Mouse (Mus musculus) lung, postnatal 0 days (tissue): ENCODE measurements around the gene Plagl1. TPM values are rescaled to one million over a fixed set of nuclear protein-coding genes. Genes with fewer than 3 reads are reported as not detected.

Experiments
- ATAC-seq: fragments of 200-750 bp; cut with Nextera tagmentation; 2 replicates; pipeline ENCODE4 v1.8.0; 2017; ENCODE audit warnings: moderate library complexity
- DNase-seq: peaks from one replicate; pipeline ENCODE4 v3.0.0-alpha.2; 2016; ENCODE audit warnings: low spot score
- H3K27ac ChIP-seq: fragments of 300-500 bp; sonication (generic); 2 replicates; pipeline ENCODE4 v1.5.1; 2014; ENCODE audit warnings: antibody characterized with exemption, mild to moderate bottlenecking, low read length, mixed read lengths
- H3K27me3 ChIP-seq: fragments of 300-500 bp; sonication (generic); replicated peaks from 2 replicates; pipeline ENCODE4 v1.6.1; 2014; ENCODE audit warnings: low read length, mixed read lengths; ENCODE audit not compliant: insufficient read depth
- H3K36me3 ChIP-seq: fragments of 300-500 bp; sonication (generic); 2 replicates; pipeline ENCODE4 v1.6.1; 2014; ENCODE audit warnings: low read length, mixed read lengths; ENCODE audit not compliant: insufficient read depth
- H3K4me1 ChIP-seq: fragments of 300-500 bp; sonication (generic); 2 replicates; pipeline ENCODE4 v1.6.1; 2014; ENCODE audit warnings: antibody characterized with exemption, low read depth, low read length, mixed read lengths; ENCODE audit not compliant: insufficient read depth
- H3K4me2 ChIP-seq: fragments of 300-500 bp; sonication (generic); replicated peaks from 2 replicates; pipeline ENCODE4 v1.6.1; 2014; ENCODE audit warnings: low read depth, mild to moderate bottlenecking, low read length, moderate library complexity, mixed read lengths
- H3K4me3 ChIP-seq: fragments of 300-500 bp; sonication (generic); 2 replicates; pipeline ENCODE4 v1.5.1; 2014; ENCODE audit warnings: low read depth, low read length
- H3K9ac ChIP-seq: fragments of 300-500 bp; sonication (generic); replicated peaks from 2 replicates; pipeline ENCODE4 v1.6.1; 2014; ENCODE audit warnings: low read depth, mild to moderate bottlenecking
- H3K9me3 ChIP-seq: fragments of 300-500 bp; sonication (generic); 2 replicates; pipeline ENCODE4 v1.6.1; 2016; ENCODE audit warnings: low read length, mixed read lengths
- CTCF ChIP-seq: IDR thresholded peaks from 2 replicates; pipeline ENCODE4 v1.5.1; 2016; ENCODE audit warnings: antibody characterized with exemption, mild to moderate bottlenecking
- EP300 ChIP-seq: IDR thresholded peaks from 2 replicates; pipeline ENCODE4 v1.6.1; 2016; ENCODE audit warnings: antibody characterized with exemption, mild to moderate bottlenecking, control low read depth
- WGBS: fragments of 180-500 bp; shearing (Covaris S2); extraction: QIAGEN DNeasy Blood & Tissue Kit; methylation state at CpG from one replicate; pipeline ENCODE4 v1.1.7; 2014; 5-methylcytosine and 5-hydroxymethylcytosine counted together
- polyA plus RNA-seq: library from polyadenylated mRNA; unstranded; fragments of >200 nt; fragmentation: Nextera tagmentation; extraction: Ambion mirVana; gene quantifications from 2 replicates; pipeline ENCODE4 v1.2.1, GENCODE M21; 2015

Gene Plagl1
- polyA plus RNA-seq, 1 experiment from 2014 or later: 43.4 TPM

DNA sequence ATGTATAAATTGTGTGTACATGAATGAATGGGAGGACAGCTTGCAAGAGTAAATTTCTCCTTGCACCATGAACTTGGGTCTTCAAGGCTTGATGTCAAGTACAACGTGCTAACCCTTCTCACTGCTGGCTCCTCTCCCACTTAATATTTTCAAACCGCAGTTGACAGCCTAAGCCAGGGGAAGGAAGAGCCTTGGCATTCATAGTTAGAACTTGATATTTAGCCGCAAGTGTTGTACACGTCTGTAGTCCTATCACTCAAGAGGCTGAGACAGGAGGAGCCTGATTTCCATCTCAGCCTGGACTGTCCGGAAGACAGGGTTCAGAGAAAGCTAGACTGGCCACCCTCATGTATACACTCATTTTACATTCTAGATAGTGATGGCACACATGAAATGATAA is 32.6 kb upstream of the Plagl1 start:
- DNase-seq (no peak), ATAC-seq (no peak)
- Histone ChIP-seq H3K9me3 (no peaks in the 10 kb centered on the region), H3K4me1 (no peaks in the 10 kb centered on the region), H3K36me3 (no peaks in the 10 kb centered on the region), H3K4me2 (no peak overlapping the region), H3K27ac (no peak overlapping the region), H3K4me3 (no peak overlapping the region), H3K9ac (no peak overlapping the region), H3K27me3 (no peaks in the 10 kb centered on the region)
- TF ChIP-seq CTCF (no peak), EP300 (no peak)
- WGBS: 84% methylated on average over 5 of the region's 5 CpGs

DNA sequence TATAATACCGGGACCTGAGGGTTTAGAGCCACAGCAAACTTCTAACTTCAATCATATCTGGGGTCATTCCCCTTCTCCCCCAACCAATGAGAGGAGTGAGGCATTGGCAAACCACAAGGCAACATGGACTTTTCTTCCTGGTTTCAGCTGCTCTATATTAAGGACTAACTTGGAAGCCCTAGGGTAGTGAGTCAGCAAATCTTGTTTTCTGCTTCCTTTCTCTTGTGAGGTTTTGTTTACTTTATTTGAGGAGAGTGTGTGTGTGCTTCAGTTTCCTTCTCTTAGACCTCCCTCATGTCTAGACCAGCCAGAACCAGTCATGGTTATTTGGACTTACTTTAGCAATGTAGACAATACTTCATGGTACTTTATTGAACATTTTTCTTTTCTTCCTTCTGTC is 32.1 kb upstream of the Plagl1 start:
- ATAC-seq (peak; percentile 40; the same call in 1 of the 2 replicates), DNase-seq (peak; percentile 20)
- WGBS: 83% methylated on average over 1 of the region's 1 CpGs
- Histone ChIP-seq H3K4me3 (no peak overlapping the region), H3K9ac (no peak overlapping the region), H3K27me3 (no peaks in the 10 kb centered on the region), H3K4me2 (no peak overlapping the region), H3K4me1 (no peaks in the 10 kb centered on the region), H3K27ac (no peak overlapping the region), H3K9me3 (no peaks in the 10 kb centered on the region), H3K36me3 (no peaks in the 10 kb centered on the region)
- no peak for TF ChIP-seq CTCF
- TF ChIP-seq EP300: no peak

DNA sequence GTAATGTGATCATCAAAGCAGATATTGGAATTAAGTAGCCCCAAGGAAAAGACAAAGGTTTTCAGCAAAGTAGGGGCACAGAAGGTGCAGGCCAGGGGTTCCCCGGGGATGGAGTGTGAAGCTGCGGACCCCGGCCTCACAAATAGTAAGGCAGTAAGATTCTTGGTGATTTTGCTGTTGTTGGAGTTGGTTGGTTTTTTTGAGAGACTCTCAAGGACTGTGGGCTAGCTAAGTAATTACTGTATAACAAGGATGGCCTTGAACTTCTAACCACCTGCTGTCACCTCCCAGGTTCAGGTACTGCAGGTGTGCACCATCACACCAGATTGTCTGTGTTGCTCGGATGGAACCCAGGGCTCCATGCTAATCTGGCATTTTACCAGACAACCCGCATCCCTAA is 30.9 kb upstream of the Plagl1 start:
- H3K9me3 ChIP-seq: no peaks in the 10 kb centered on the region

GRCm38 (mm10) chr10:13035270-13035669 is 25.0 kb upstream of the Plagl1 start:
- H3K27ac ChIP-seq: no peak overlapping the region
- no peak overlapping the region for H3K4me2 ChIP-seq
- DNase-seq: no peak
- TF ChIP-seq EP300: no peak
- no peak for TF ChIP-seq CTCF
- WGBS: 81% methylated on average over 3 of the region's 3 CpGs
- no peaks in the 10 kb centered on the region for H3K27me3 ChIP-seq
- H3K4me3 ChIP-seq: no peak overlapping the region
- H3K4me1 ChIP-seq: no peaks in the 10 kb centered on the region
- ATAC-seq: no peak
- no peak overlapping the region for H3K9ac ChIP-seq
- no peaks in the 10 kb centered on the region for H3K36me3 ChIP-seq
- H3K9me3 ChIP-seq: no peaks in the 10 kb centered on the region

More for the DNA sequence above, 30.9 kb upstream of the Plagl1 start:
- Histone ChIP-seq H3K4me2 (no peak overlapping the region), H3K4me3 (no peak overlapping the region), H3K9ac (no peak overlapping the region), H3K27ac (no peak overlapping the region), H3K4me1 (no peaks in the 10 kb centered on the region), H3K27me3 (no peaks in the 10 kb centered on the region), H3K36me3 (no peaks in the 10 kb centered on the region)
- DNase-seq: no peak
- WGBS: 92% methylated on average over 5 of the region's 5 CpGs
- no peak for ATAC-seq
- TF ChIP-seq CTCF (no peak), EP300 (no peak)

- TF ChIP-seq EP300: no peak
- TF ChIP-seq CTCF: no peak
- no peak overlapping the region for H3K27ac ChIP-seq
- DNase-seq (no peak), ATAC-seq (no peak)
- no peaks in the 10 kb centered on the region for H3K4me1 ChIP-seq
- H3K36me3 ChIP-seq: no peaks in the 10 kb centered on the region
- H3K27me3 ChIP-seq: no peaks in the 10 kb centered on the region
- WGBS: 79% methylated on average over 5 of the region's 5 CpGs
- no peak overlapping the region for H3K4me2 ChIP-seq
- no peaks in the 10 kb centered on the region for H3K9me3 ChIP-seq
- H3K9ac ChIP-seq: no peak overlapping the region
- H3K4me3 ChIP-seq: no peak overlapping the region
These were observed 20.6 kb upstream of the Plagl1 start for GRCm38 (mm10) chr10:13039637-13040174.

GRCm38 (mm10) chr10:13044659-13045058 is 15.6 kb upstream of the Plagl1 start:
- Histone ChIP-seq H3K27ac (no peak overlapping the region), H3K9me3 (no peaks in the 10 kb centered on the region), H3K9ac (no peak overlapping the region), H3K4me3 (no peak overlapping the region), H3K4me2 (no peak overlapping the region), H3K4me1 (no peaks in the 10 kb centered on the region), H3K36me3 (no peaks in the 10 kb centered on the region), H3K27me3 (no peaks in the 10 kb centered on the region)
- DNase-seq (no peak), ATAC-seq (no peak)
- TF ChIP-seq CTCF: no peak
- TF ChIP-seq EP300: no peak
- 79% methylated on average over 11 of the region's 11 CpGs for WGBS

GRCm38 (mm10) chr10:13047816-13048215 is 12.5 kb upstream of the Plagl1 start:
- Histone ChIP-seq H3K4me2 (no peak overlapping the region), H3K9ac (no peak overlapping the region), H3K4me3 (no peak overlapping the region), H3K27me3 (no peaks in the 10 kb centered on the region), H3K27ac (no peak overlapping the region), H3K36me3 (no peaks in the 10 kb centered on the region), H3K4me1 (no peaks in the 10 kb centered on the region), H3K9me3 (no peaks in the 10 kb centered on the region)
- WGBS: 16% methylated on average over 4 of the region's 4 CpGs
- TF ChIP-seq EP300: no peak
- TF ChIP-seq CTCF: no peak
- DNase-seq (no peak), ATAC-seq (no peak)
